Mouse (Mus musculus) 416B (cell line): ENCODE data around the gene Gm9887.
"Not testable (repeated sequence)": the region's sequence is repeated elsewhere in the genome, so short reads cannot be mapped to it uniquely, and the experiment has no call there.

ENCODE experiments used
- DNase-seq: peaks from one replicate; pipeline ENCODE4 v3.0.0; 2011; ENCODE audit warnings: low read depth

Gm9887 gene

GRCm38 (mm10) chr12:69385542-69386280, 13.5 kb upstream of the Gm9887 start:
- DNase-seq, result peak; percentile 87

GRCm38 (mm10) chr12:69384606-69385005, 12.3 kb upstream of the Gm9887 start:
- no peak for DNase-seq

GRCm38 (mm10) chr12:69382880-69383279, 10.6 kb upstream of the Gm9887 start:
- DNase-seq, result no peak

GRCm38 (mm10) chr12:69378558-69379454, 6.5 kb upstream of the Gm9887 start:
- no peak for DNase-seq

GRCm38 (mm10) chr12:69377636-69378035, 5.4 kb upstream of the Gm9887 start:
- DNase-seq, result not testable (repeated sequence)

- DNase-seq, result no peak
These were observed 4.9 kb upstream of the Gm9887 start for GRCm38 (mm10) chr12:69377188-69377587.

GRCm38 (mm10) chr12:69376132-69376531, 3.9 kb upstream of the Gm9887 start:
- DNase-seq, result no peak

- peak; percentile 62 for DNase-seq
These were observed 1.9 kb upstream of the Gm9887 start for GRCm38 (mm10) chr12:69373850-69374766.

- DNase-seq, result peak; percentile 50
These were observed 573 bp upstream of the Gm9887 start for GRCm38 (mm10) chr12:69372731-69373331.

GRCm38 (mm10) chr12:69371421-69371853, 821 bp downstream of the Gm9887 start:
- peak; percentile 90 for DNase-seq

GRCm38 (mm10) chr12:69370936-69371335, 1.3 kb downstream of the Gm9887 start:
- DNase-seq, result no peak

GRCm38 (mm10) chr12:69367557-69367956, 4.7 kb downstream of the Gm9887 start:
- no peak for DNase-seq

GRCm38 (mm10) chr12:69366424-69366823, 5.8 kb downstream of the Gm9887 start:
- peak; percentile 50 for DNase-seq

GRCm38 (mm10) chr12:69365757-69366156, 6.5 kb downstream of the Gm9887 start:
- no peak for DNase-seq

GRCm38 (mm10) chr12:69363899-69364762, 8.1 kb downstream of the Gm9887 start:
- peak; percentile 83 for DNase-seq

- not testable (repeated sequence) for DNase-seq
These were observed 9.1 kb downstream of the Gm9887 start for GRCm38 (mm10) chr12:69363110-69363509.

GRCm38 (mm10) chr12:69362388-69362787, 9.9 kb downstream of the Gm9887 start:
- DNase-seq, result peak; percentile 92

- no peak for DNase-seq
These were observed 10.3 kb downstream of the Gm9887 start for GRCm38 (mm10) chr12:69361919-69362318.

- DNase-seq, result peak; percentile 99
These were observed 11.0 kb downstream of the Gm9887 start for GRCm38 (mm10) chr12:69360997-69361899.
